Mouse (Mus musculus) WW6 (cell line): ENCODE data around the gene Elfn1.

ENCODE experiments used
- DNase-seq: peaks from one replicate; pipeline ENCODE4 v3.0.0-alpha.2; 2013; ENCODE audit warnings: low read depth, low spot score

The Elfn1 gene

GRCm38 (mm10) chr5:140021755-140022154, 114.0 kb downstream of the Elfn1 start:
- DNase-seq, result no peak

GRCm38 (mm10) chr5:140022861-140023260, 115.1 kb downstream of the Elfn1 start:
- DNase-seq, result no peak

- no peak for DNase-seq
These were observed 116.3 kb downstream of the Elfn1 start for GRCm38 (mm10) chr5:140023941-140024500.
